Mouse (Mus musculus) left cerebral cortex, postnatal 36 days (tissue): ENCODE results near the gene Mapkap1. TPM values are rescaled to one million over a fixed set of nuclear protein-coding genes. Genes with fewer than 3 reads are reported as not detected.

Experiments
- DNase-seq, 2 experiments: peaks; one replicate each; pipeline ENCODE4 v3.0.0; 2021 to 2022; ENCODE audit warnings: low spot score in 2 of 2, mixed read lengths in 1 of 2
- intact Hi-C: fragments of 180-260 bp; cut with DNase I; formaldehyde crosslinking; loops from one replicate; pipeline ENCODE4 v1.15.1; 2025
- total RNA-seq, 2 experiments: library from RNA; stranded (reverse); gene quantifications; 2 replicates each; pipeline ENCODE4 v1.2.3; 2021

The Mapkap1 gene
- total RNA-seq, 2 experiments from 2014 or later, result 65.2 to 67.8 TPM

- DNase-seq, result no peak
- intact Hi-C loops, result no loop called here
Measured at GRCm38 (mm10) chr2:34563865-34564264, 157.3 kb downstream of the Mapkap1 start.

- intact Hi-C loops, result no loop called here
- DNase-seq, result no peak
Measured at GRCm38 (mm10) chr2:34566146-34566545, 159.6 kb downstream of the Mapkap1 start.

- no peak for DNase-seq
- intact Hi-C loops, result no loop called here
Measured at GRCm38 (mm10) chr2:34566601-34567000, 160.0 kb downstream of the Mapkap1 start.

- intact Hi-C loops, result no loop called here
- DNase-seq, result peak; percentile 41 to 49
Measured at GRCm38 (mm10) chr2:34569131-34569530, 162.6 kb downstream of the Mapkap1 start.

- intact Hi-C loops, result no loop called here
- no peak for DNase-seq
Measured at GRCm38 (mm10) chr2:34570378-34570777, 163.8 kb downstream of the Mapkap1 start.

GRCm38 (mm10) chr2:34571096-34571495 lies 164.5 kb downstream of the Mapkap1 start:
- intact Hi-C loops, result no loop called here
- DNase-seq, result no peak

- intact Hi-C loops, result no loop called here
- no peak for DNase-seq
Measured at GRCm38 (mm10) chr2:34573073-34573472, 166.5 kb downstream of the Mapkap1 start.

- no peak for DNase-seq
- intact Hi-C loops, result no loop called here
Measured at GRCm38 (mm10) chr2:34588546-34588945, 182.0 kb downstream of the Mapkap1 start.

- DNase-seq, result no peak
- intact Hi-C loops, result no loop called here
Measured at GRCm38 (mm10) chr2:34591721-34592360, 185.3 kb downstream of the Mapkap1 start.

GRCm38 (mm10) chr2:34592361-34592960 lies 185.9 kb downstream of the Mapkap1 start:
- DNase-seq, result no peak
- intact Hi-C loops, result no loop called here

GRCm38 (mm10) chr2:34594001-34594400 lies 187.4 kb downstream of the Mapkap1 start:
- intact Hi-C loops, result no loop called here

GRCm38 (mm10) chr2:34599606-34600255 lies 193.2 kb downstream of the Mapkap1 start:
- DNase-seq, result no peak
- intact Hi-C loops, result no loop called here

More at GRCm38 (mm10) chr2:34594001-34594400, 187.4 kb downstream of the Mapkap1 start:
- no peak for DNase-seq

GRCm38 (mm10) chr2:34600734-34601133 lies 194.2 kb downstream of the Mapkap1 start:
- intact Hi-C loops, result no loop called here

GRCm38 (mm10) chr2:34602111-34602541 lies 195.6 kb downstream of the Mapkap1 start:
- intact Hi-C loops, result no loop called here
- DNase-seq, result no peak

More at GRCm38 (mm10) chr2:34600734-34601133, 194.2 kb downstream of the Mapkap1 start:
- DNase-seq, result no peak

GRCm38 (mm10) chr2:34602896-34603295 lies 196.3 kb downstream of the Mapkap1 start:
- intact Hi-C loops, result no loop called here
- DNase-seq, result no peak

- no peak for DNase-seq
- intact Hi-C loops, result no loop called here
Measured at GRCm38 (mm10) chr2:34603653-34604214, 197.2 kb downstream of the Mapkap1 start.

- intact Hi-C loops, result no loop called here
- DNase-seq, result no peak
Measured at GRCm38 (mm10) chr2:34605040-34605439, 198.5 kb downstream of the Mapkap1 start.

GRCm38 (mm10) chr2:34608917-34609316 lies 202.3 kb downstream of the Mapkap1 start:
- no peak for DNase-seq
- intact Hi-C loops, result no loop called here

GRCm38 (mm10) chr2:34609516-34609915 lies 202.9 kb downstream of the Mapkap1 start:
- no peak for DNase-seq
- intact Hi-C loops, result no loop called here

GRCm38 (mm10) chr2:34620778-34621415 lies 214.3 kb downstream of the Mapkap1 start:
- DNase-seq, result no peak
- intact Hi-C loops, result no loop called here
